Mouse (Mus musculus) stomach, embryonic 16.5 days (tissue): Measurements from ENCODE around the gene Gpatch2l. TPM values are rescaled to one million over a fixed set of nuclear protein-coding genes. Genes with fewer than 3 reads are reported as not detected.

Experiments used
- polyA plus RNA-seq: library from polyadenylated mRNA; unstranded; fragments of >200 nt; fragmentation: Nextera tagmentation; extraction: Ambion mirVana; gene quantifications from 2 replicates; pipeline ENCODE4 v1.2.1, GENCODE M21; 2015

Gene Gpatch2l
- polyA plus RNA-seq, 1 experiment from 2014 or later, result 15.5 TPM

Other genes with a start within 250 kb of the Gpatch2l start
- gene Tgfb3, start 162.8 kb upstream of the Gpatch2l start, polyA plus RNA-seq, result 31.2 and 35.8 TPM in 2 replicates
- gene Ift43, start 159.3 kb upstream of the Gpatch2l start, polyA plus RNA-seq, result 54.1 and 56.6 TPM in 2 replicates
- 0.26 and 0.27 TPM in 2 replicates for gene Esrrb, start 119.3 kb downstream of the Gpatch2l start, polyA plus RNA-seq